Mouse (Mus musculus) G1E (cell line): ENCODE measurements around the gene Eps8l3. TPM values are rescaled to one million over a fixed set of nuclear protein-coding genes. Genes with fewer than 3 reads are reported as not detected.
"Not testable (repeated sequence)": the region's sequence is repeated elsewhere in the genome, so short reads cannot be mapped to it uniquely, and the experiment has no call there.

Experiments used
- ATAC-seq: 2 replicates; pipeline ENCODE4 v1.8.0; 2016; ENCODE audit warnings: mild to moderate bottlenecking; ENCODE audit not compliant: insufficient number of reproducible peaks, poor library complexity, low FRiP score, severe bottlenecking; ENCODE audit errors: extremely low read depth
- DNase-seq: peaks from one replicate; pipeline ENCODE4 v3.0.0; 2012; ENCODE audit warnings: low spot score
- H3K27me3 ChIP-seq: 2 replicates; pipeline ENCODE4 v1.6.1; 2012; ENCODE audit warnings: mild to moderate bottlenecking, low read length, inconsistent platforms; ENCODE audit not compliant: insufficient read depth
- H3K36me3 ChIP-seq: replicated peaks from 2 replicates; pipeline ENCODE3; 2012; ENCODE audit warnings: mild to moderate bottlenecking, inconsistent platforms
- H3K4me1 ChIP-seq: 2 replicates; pipeline ENCODE4 v1.6.1; 2012; ENCODE audit warnings: low read depth, low read length, inconsistent platforms, mixed read lengths; ENCODE audit not compliant: insufficient read depth
- H3K4me3 ChIP-seq: 2 replicates; pipeline ENCODE4 v1.5.1; 2012; ENCODE audit warnings: low read depth, mild to moderate bottlenecking, inconsistent platforms, low read length, moderate library complexity, mixed read lengths
- H3K9me3 ChIP-seq: replicated peaks from 2 replicates; pipeline ENCODE4 v1.6.1; 2012; ENCODE audit warnings: inconsistent platforms
- CTCF ChIP-seq: IDR thresholded peaks from 2 replicates; pipeline ENCODE4 v1.5.1; 2012; ENCODE audit warnings: low read depth, low read length, inconsistent platforms, mixed read lengths
- GATA1 ChIP-seq: IDR thresholded peaks from 2 replicates; pipeline ENCODE4 v1.6.1; 2012; ENCODE audit warnings: borderline replicate concordance, low read length, inconsistent platforms, mixed read lengths
- GATA2 ChIP-seq: IDR thresholded peaks from 2 replicates; pipeline ENCODE4 v1.6.1; 2012; ENCODE audit warnings: low read depth, low read length, inconsistent platforms, borderline replicate concordance
- POLR2AphosphoS5 ChIP-seq: IDR thresholded peaks from 2 replicates; pipeline ENCODE4 v1.6.1; 2012; ENCODE audit warnings: low read depth, low read length, inconsistent platforms; ENCODE audit not compliant: insufficient replicate concordance
- TAL1 ChIP-seq: conservative IDR thresholded peaks from 2 replicates; pipeline ENCODE4 v1.6.1; 2012; ENCODE audit warnings: low read depth, low read length, inconsistent platforms, mixed read lengths
- polyA plus RNA-seq: library from polyadenylated mRNA; stranded (reverse); fragments of >175 nt; gene quantifications from 2 replicates; pipeline ENCODE4 v1.2.3, GENCODE M21; 2012
- total RNA-seq, 2 experiments: library from RNA; stranded (forward) in 1 of 2; stranded (reverse) in 1 of 2; fragments of 200-1000 nt in 1 of 2; fragments of >200 nt in 1 of 2; fragmentation: Nextera tagmentation in 1 of 2; gene quantifications; 2 replicates each; pipeline ENCODE4 v1.2.3; 2014 to 2017

Eps8l3 gene
- total and polyA plus RNA-seq, 3 experiments: not detected

GRCm38 (mm10) chr3:107873335-107874251, 3.4 kb upstream of the Eps8l3 start:
- DNase-seq (no peak), ATAC-seq (no peak)
- H3K27me3 ChIP-seq: peaks cover 7% of the 10 kb centered on the region; the same call in 1 of the 2 replicates
- TF ChIP-seq TAL1 (no peak), POLR2AphosphoS5 (no peak), GATA2 (no peak), CTCF (no peak), GATA1 (no peak)
- H3K9me3 ChIP-seq: no peaks in the 10 kb centered on the region
- H3K4me1 ChIP-seq: no peaks in the 10 kb centered on the region
- H3K4me3 ChIP-seq: no peak overlapping the region
- no peaks in the 10 kb centered on the region for H3K36me3 ChIP-seq

- H3K9me3 ChIP-seq: no peaks in the 10 kb centered on the region
- H3K36me3 ChIP-seq: no peaks in the 10 kb centered on the region
- TF ChIP-seq POLR2AphosphoS5 (no peak), TAL1 (no peak), GATA2 (no peak), GATA1 (no peak), CTCF (no peak)
- no peaks in the 10 kb centered on the region for H3K4me1 ChIP-seq
- no peak for DNase-seq
- peaks cover 6% of the 10 kb centered on the region for H3K27me3 ChIP-seq
- ATAC-seq: no peak
- no peak overlapping the region for H3K4me3 ChIP-seq
Observed at GRCm38 (mm10) chr3:107875231-107875630, 1.8 kb upstream of the Eps8l3 start.

- TF ChIP-seq GATA1 (no peak), TAL1 (no peak), GATA2 (no peak), POLR2AphosphoS5 (no peak), CTCF (no peak)
- Histone ChIP-seq H3K27me3 (peaks cover 9% of the 10 kb centered on the region), H3K9me3 (no peaks in the 10 kb centered on the region), H3K4me3 (no peak overlapping the region), H3K36me3 (no peaks in the 10 kb centered on the region), H3K4me1 (no peaks in the 10 kb centered on the region)
- DNase-seq: no peak
- ATAC-seq: no peak
Observed at GRCm38 (mm10) chr3:107877747-107878736, 1.0 kb downstream of the Eps8l3 start.

GRCm38 (mm10) chr3:107887674-107888495, 10.9 kb downstream of the Eps8l3 start:
- ATAC-seq: no peak
- peaks cover 37% of the 10 kb centered on the region for H3K27me3 ChIP-seq
- TF ChIP-seq GATA1 (no peak), GATA2 (no peak), POLR2AphosphoS5 (no peak), CTCF (no peak), TAL1 (no peak)

GRCm38 (mm10) chr3:107889236-107889635, 12.2 kb downstream of the Eps8l3 start:
- H3K9me3 ChIP-seq, H3K36me3 ChIP-seq, H3K4me3 ChIP-seq, ATAC-seq, DNase-seq, H3K4me1 ChIP-seq: not testable (repeated sequence)
- H3K27me3 ChIP-seq: peaks cover 30% of the 10 kb centered on the region

More at GRCm38 (mm10) chr3:107887674-107888495, 10.9 kb downstream of the Eps8l3 start:
- no peak for DNase-seq
- Histone ChIP-seq H3K36me3 (no peaks in the 10 kb centered on the region), H3K4me1 (no peaks in the 10 kb centered on the region), H3K4me3 (no peak overlapping the region), H3K9me3 (no peaks in the 10 kb centered on the region)
